Mouse (Mus musculus) hindbrain, embryonic 16.5 days (tissue): ENCODE data around the gene Ist1. TPM values are rescaled to one million over a fixed set of nuclear protein-coding genes. Genes with fewer than 3 reads are reported as not detected.

Source experiments
- ATAC-seq: fragments of 200-750 bp; cut with Nextera tagmentation; 2 replicates; pipeline ENCODE4 v1.8.0; 2017; ENCODE audit warnings: moderate TSS enrichment, moderate library complexity
- H3K27ac ChIP-seq: fragments of 300-500 bp; sonication (generic); 2 replicates; pipeline ENCODE4 v1.5.1; 2014; ENCODE audit warnings: low read depth, mild to moderate bottlenecking, control low read depth, low read length, moderate library complexity
- H3K27me3 ChIP-seq: fragments of 300-500 bp; sonication (generic); replicated peaks from 2 replicates; pipeline ENCODE4 v1.6.1; 2014; ENCODE audit warnings: low read length; ENCODE audit not compliant: control insufficient read depth, insufficient read depth
- H3K36me3 ChIP-seq: fragments of 300-500 bp; sonication (generic); 2 replicates; pipeline ENCODE4 v1.6.1; 2014; ENCODE audit warnings: mild to moderate bottlenecking, low read length, moderate library complexity, mixed read lengths; ENCODE audit not compliant: control insufficient read depth, insufficient read depth
- H3K4me1 ChIP-seq: fragments of 300-500 bp; sonication (generic); 2 replicates; pipeline ENCODE4 v1.6.1; 2014; ENCODE audit warnings: low read depth, low read length; ENCODE audit not compliant: control insufficient read depth, insufficient read depth
- H3K4me2 ChIP-seq: fragments of 300-500 bp; sonication (generic); 2 replicates; pipeline ENCODE4 v1.6.1; 2014; ENCODE audit warnings: mild to moderate bottlenecking, low read length, control low read depth, moderate library complexity
- H3K4me3 ChIP-seq: fragments of 300-500 bp; sonication (generic); 2 replicates; pipeline ENCODE4 v1.5.1; 2014; ENCODE audit warnings: mild to moderate bottlenecking, low read length, control low read depth, moderate library complexity
- H3K9ac ChIP-seq: fragments of 300-500 bp; sonication (generic); 2 replicates; pipeline ENCODE4 v1.6.1; 2014; ENCODE audit warnings: low read depth, mild to moderate bottlenecking, control low read depth, low read length, moderate library complexity
- H3K9me3 ChIP-seq: fragments of 300-500 bp; sonication (generic); 2 replicates; pipeline ENCODE4 v1.6.1; 2014; ENCODE audit warnings: mild to moderate bottlenecking, low read length, moderate library complexity; ENCODE audit not compliant: control insufficient read depth
- WGBS: fragments of 180-500 bp; shearing (Covaris S2); extraction: QIAGEN DNeasy Blood & Tissue Kit; methylation state at CpG from one replicate; pipeline ENCODE4 v1.1.7; 2014; 5-methylcytosine and 5-hydroxymethylcytosine counted together
- polyA plus RNA-seq: library from polyadenylated mRNA; unstranded; fragments of >200 nt; fragmentation: Nextera tagmentation; extraction: Ambion mirVana; gene quantifications from 2 replicates; pipeline ENCODE4 v1.2.1, GENCODE M21; 2015

Ist1 gene
- polyA plus RNA-seq, 1 experiment from 2014 or later = 132 TPM

- Histone ChIP-seq H3K9ac (no peak overlapping the region), H3K27me3 (no peaks in the 10 kb centered on the region), H3K36me3 (peaks cover 5% of the 10 kb centered on the region; the same call in 1 of the 2 replicates), H3K4me3 (no peak overlapping the region), H3K27ac (no peak overlapping the region), H3K9me3 (no peaks in the 10 kb centered on the region), H3K4me2 (no peak overlapping the region), H3K4me1 (no peaks in the 10 kb centered on the region)
- WGBS = 93% methylated on average over 3 of the region's 3 CpGs
- no peak for ATAC-seq
Measured at GRCm38 (mm10) chr8:109662328-109662727, 30.7 kb downstream of the Ist1 start.

DNA sequence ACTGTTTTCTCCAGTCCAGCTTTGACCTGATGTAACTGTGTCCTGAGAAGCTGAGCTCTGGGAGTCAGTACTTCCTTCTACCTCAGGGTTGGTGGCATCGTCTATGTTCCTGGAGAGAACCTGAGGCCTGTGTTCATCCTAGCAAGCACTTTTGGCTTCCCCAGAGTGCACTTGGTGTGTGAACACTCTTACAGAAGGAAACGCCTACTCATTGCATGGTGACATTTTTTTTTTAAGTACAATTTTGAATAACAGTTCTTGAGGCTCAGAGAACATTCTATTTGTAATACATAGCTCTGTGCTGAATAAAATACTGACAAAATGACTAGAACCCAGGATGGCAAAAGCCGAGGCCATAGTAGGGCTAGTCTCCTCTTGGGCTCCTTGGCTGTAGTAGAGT lies 36.2 kb downstream of the Ist1 start:
- H3K27ac ChIP-seq = no peak overlapping the region
- no peak overlapping the region for H3K9ac ChIP-seq
- H3K4me3 ChIP-seq = no peak overlapping the region
- no peaks in the 10 kb centered on the region for H3K4me1 ChIP-seq
- H3K36me3 ChIP-seq = no peaks in the 10 kb centered on the region
- no peaks in the 10 kb centered on the region for H3K27me3 ChIP-seq
- H3K4me2 ChIP-seq = no peak overlapping the region
- no peak for ATAC-seq
- WGBS = 87% methylated on average over 3 of the region's 3 CpGs
- no peaks in the 10 kb centered on the region for H3K9me3 ChIP-seq

- no peaks in the 10 kb centered on the region for H3K36me3 ChIP-seq
- no peak overlapping the region for H3K4me2 ChIP-seq
- ATAC-seq = no peak
- 69% methylated on average over 10 of the region's 10 CpGs for WGBS
- no peak overlapping the region for H3K4me3 ChIP-seq
- H3K9ac ChIP-seq = no peak overlapping the region
- H3K4me1 ChIP-seq = no peaks in the 10 kb centered on the region
- no peaks in the 10 kb centered on the region for H3K27me3 ChIP-seq
- H3K27ac ChIP-seq = no peak overlapping the region
- no peaks in the 10 kb centered on the region for H3K9me3 ChIP-seq
Measured at GRCm38 (mm10) chr8:109650801-109651200, 42.3 kb downstream of the Ist1 start.

DNA sequence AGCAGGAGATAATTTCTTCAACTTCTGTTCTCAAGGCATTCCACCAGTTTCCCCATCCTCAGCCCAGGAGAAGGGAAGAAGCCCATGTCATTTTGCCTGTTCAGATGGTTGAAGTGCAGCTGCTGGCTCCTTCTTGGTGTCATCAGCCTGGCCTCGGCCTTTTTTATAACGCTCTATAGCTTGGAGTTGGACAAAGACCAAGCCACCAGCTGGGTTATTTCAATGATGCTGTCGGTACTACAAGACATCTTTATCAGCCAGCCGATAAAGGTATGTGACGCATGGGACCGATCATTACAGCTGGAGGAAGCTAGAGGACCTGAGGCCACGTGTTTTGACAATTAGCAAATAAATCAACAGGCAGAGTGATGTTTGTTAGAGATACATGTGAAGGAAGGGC lies 44.6 kb downstream of the Ist1 start:
- H3K27me3 ChIP-seq = no peaks in the 10 kb centered on the region
- no peak overlapping the region for H3K9ac ChIP-seq
- H3K4me2 ChIP-seq = no peak overlapping the region
- 57% methylated on average over 7 of the region's 7 CpGs for WGBS
- no peak for ATAC-seq
- no peak overlapping the region for H3K4me3 ChIP-seq
- H3K27ac ChIP-seq = no peak overlapping the region
- no peaks in the 10 kb centered on the region for H3K4me1 ChIP-seq
- no peaks in the 10 kb centered on the region for H3K36me3 ChIP-seq
- H3K9me3 ChIP-seq = no peaks in the 10 kb centered on the region

DNA sequence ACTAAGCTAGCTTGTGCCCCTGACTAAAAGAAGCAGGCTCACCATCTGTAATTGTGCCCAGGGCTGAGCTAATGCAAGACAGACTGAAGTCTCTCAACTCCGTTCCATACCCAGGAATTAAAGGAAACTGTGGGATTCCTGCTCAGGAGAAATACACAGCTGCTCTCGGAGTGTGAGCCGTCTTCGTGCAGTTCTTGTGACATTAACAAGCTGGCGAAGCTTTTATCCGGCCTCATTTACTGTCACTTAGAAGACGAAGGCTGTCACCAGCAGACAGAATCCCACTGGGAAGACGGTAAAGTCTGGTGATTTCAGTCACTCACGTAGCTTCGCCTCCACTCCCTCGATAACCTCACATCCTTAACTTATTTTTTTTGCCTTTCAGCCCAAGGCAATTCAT lies 45.7 kb downstream of the Ist1 start:
- H3K27me3 ChIP-seq = no peaks in the 10 kb centered on the region
- 68% methylated on average over 11 of the region's 11 CpGs for WGBS
- no peaks in the 10 kb centered on the region for H3K4me1 ChIP-seq
- H3K4me3 ChIP-seq = no peak overlapping the region
- no peak for ATAC-seq
- H3K9ac ChIP-seq = no peak overlapping the region
- H3K4me2 ChIP-seq = no peak overlapping the region
- H3K9me3 ChIP-seq = no peaks in the 10 kb centered on the region
- H3K36me3 ChIP-seq = no peaks in the 10 kb centered on the region
- no peak overlapping the region for H3K27ac ChIP-seq

- Histone ChIP-seq H3K4me3 (no peak overlapping the region), H3K4me2 (no peak overlapping the region), H3K27me3 (no peaks in the 10 kb centered on the region), H3K4me1 (no peaks in the 10 kb centered on the region), H3K9ac (no peak overlapping the region), H3K36me3 (no peaks in the 10 kb centered on the region), H3K27ac (no peak overlapping the region), H3K9me3 (no peaks in the 10 kb centered on the region)
- ATAC-seq = no peak
- 82% methylated on average over 5 of the region's 5 CpGs for WGBS
Measured at GRCm38 (mm10) chr8:109641236-109641635, 51.8 kb downstream of the Ist1 start.

GRCm38 (mm10) chr8:109640410-109640809 lies 52.6 kb downstream of the Ist1 start:
- Histone ChIP-seq H3K9me3 (no peaks in the 10 kb centered on the region), H3K27ac (no peak overlapping the region), H3K9ac (no peak overlapping the region), H3K4me3 (no peak overlapping the region), H3K4me1 (no peaks in the 10 kb centered on the region), H3K36me3 (no peaks in the 10 kb centered on the region), H3K27me3 (no peaks in the 10 kb centered on the region), H3K4me2 (no peak overlapping the region)
- WGBS = 67% methylated on average over 7 of the region's 7 CpGs
- no peak for ATAC-seq

DNA sequence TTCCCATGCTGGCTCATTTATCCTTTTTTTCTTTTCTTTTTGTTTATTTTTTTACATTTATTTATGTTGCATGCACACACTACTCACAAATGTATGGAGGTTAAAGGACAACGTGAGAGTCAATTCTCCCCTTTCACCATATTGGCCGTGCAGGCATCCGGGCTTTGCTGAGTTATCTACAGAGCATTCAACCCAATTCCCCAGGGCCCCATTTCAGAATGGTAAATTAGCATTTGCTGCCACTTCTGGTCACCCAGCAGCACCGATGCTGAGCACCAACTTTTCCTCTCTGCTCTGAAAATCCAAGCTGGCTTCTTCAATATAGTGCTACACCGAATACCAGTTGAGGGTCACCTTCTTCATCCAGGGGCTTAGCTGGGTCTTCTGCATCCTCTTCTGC lies 54.2 kb downstream of the Ist1 start:
- Histone ChIP-seq H3K4me3 (no peak overlapping the region), H3K4me1 (no peaks in the 10 kb centered on the region), H3K9me3 (no peaks in the 10 kb centered on the region), H3K27me3 (no peaks in the 10 kb centered on the region), H3K27ac (no peak overlapping the region), H3K9ac (no peak overlapping the region), H3K36me3 (no peaks in the 10 kb centered on the region), H3K4me2 (no peak overlapping the region)
- no peak for ATAC-seq
- WGBS = 73% methylated on average over 5 of the region's 5 CpGs

DNA sequence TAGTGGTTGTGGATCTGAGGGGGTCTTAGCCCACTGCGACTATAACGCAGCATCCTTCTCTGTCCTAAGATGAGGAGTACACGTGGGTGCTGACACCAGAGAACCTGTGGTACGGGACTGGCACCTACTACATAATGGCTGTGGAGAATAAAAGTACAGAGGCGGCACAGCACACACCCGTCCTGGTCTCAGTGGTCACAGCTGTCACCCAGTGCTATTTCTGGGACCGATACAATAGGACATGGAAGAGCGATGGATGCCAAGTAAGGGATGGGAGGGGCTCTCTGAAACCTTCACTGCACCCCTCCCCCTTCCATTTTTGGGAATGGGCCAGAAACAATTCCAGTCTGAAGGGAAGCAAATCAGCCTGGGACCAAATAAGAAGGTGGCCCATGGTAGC lies 57.9 kb downstream of the Ist1 start:
- no peaks in the 10 kb centered on the region for H3K4me1 ChIP-seq
- WGBS = 88% methylated on average over 8 of the region's 8 CpGs
- no peaks in the 10 kb centered on the region for H3K36me3 ChIP-seq
- H3K27me3 ChIP-seq = no peaks in the 10 kb centered on the region
- no peaks in the 10 kb centered on the region for H3K9me3 ChIP-seq
- no peak overlapping the region for H3K4me2 ChIP-seq
- no peak overlapping the region for H3K27ac ChIP-seq
- ATAC-seq = no peak
- H3K9ac ChIP-seq = no peak overlapping the region
- H3K4me3 ChIP-seq = no peak overlapping the region

GRCm38 (mm10) chr8:109632498-109632897 lies 60.6 kb downstream of the Ist1 start:
- no peak for ATAC-seq
- Histone ChIP-seq H3K27me3 (no peaks in the 10 kb centered on the region), H3K9ac (no peak overlapping the region), H3K9me3 (no peaks in the 10 kb centered on the region), H3K36me3 (no peaks in the 10 kb centered on the region), H3K4me3 (no peak overlapping the region), H3K4me2 (no peak overlapping the region), H3K4me1 (no peaks in the 10 kb centered on the region), H3K27ac (no peak overlapping the region)
- WGBS = 71% methylated on average over 5 of the region's 5 CpGs
